Mouse (Mus musculus): ENCODE measurements at regions not wholly inside any gene's neighbourhood (a gene's known extent, or its start where the extent isn't known, plus 50 kb on each side); places are given as distances from the start of the nearest gene placed in this dataset.
A peak's percentile ranks its signal among the peaks of the same experiment; 100 is the strongest.

- ATAC-seq (replicated peaks; ENCODE audit: poor library complexity): peak; percentile 30; the same call in 1 of the 2 replicates
Observed at GRCm38 (mm10) chr9:117872021-117872386, 168.3 kb upstream of the Azi2 start.

DNA sequence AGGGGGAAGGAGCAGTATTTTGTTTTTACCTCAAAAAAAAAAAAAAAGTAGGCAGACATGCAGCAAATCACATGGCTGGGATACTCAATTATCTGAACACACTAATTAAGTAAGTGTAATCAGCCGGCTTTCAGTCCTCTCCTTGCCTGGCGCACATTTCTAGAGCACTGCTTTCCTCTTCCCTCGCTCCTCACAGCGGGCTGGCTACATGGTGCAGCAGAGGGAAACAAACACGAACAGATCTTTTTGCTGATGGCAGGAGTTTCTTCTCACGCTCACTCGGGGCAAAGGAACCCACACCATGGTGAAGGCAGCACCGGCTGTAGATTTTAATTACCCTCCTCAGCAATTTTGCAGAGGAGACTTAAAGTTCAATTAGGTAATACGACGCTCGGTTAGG, 169.7 kb upstream of the Azi2 start:
- no peak for ATAC-seq (replicated peaks; ENCODE audit: poor library complexity)

- ATAC-seq (replicated peaks; ENCODE audit: poor library complexity): no peak
Observed at GRCm38 (mm10) chr9:117863944-117864343, 176.4 kb upstream of the Azi2 start.

GRCm38 (mm10) chr9:117863318-117863717, 177.0 kb upstream of the Azi2 start:
- peak; percentile 94 for ATAC-seq (replicated peaks; ENCODE audit: poor library complexity)

GRCm38 (mm10) chr9:117859580-117860045, 180.7 kb upstream of the Azi2 start:
- peak; percentile 40 for ATAC-seq (replicated peaks; ENCODE audit: poor library complexity)

DNA sequence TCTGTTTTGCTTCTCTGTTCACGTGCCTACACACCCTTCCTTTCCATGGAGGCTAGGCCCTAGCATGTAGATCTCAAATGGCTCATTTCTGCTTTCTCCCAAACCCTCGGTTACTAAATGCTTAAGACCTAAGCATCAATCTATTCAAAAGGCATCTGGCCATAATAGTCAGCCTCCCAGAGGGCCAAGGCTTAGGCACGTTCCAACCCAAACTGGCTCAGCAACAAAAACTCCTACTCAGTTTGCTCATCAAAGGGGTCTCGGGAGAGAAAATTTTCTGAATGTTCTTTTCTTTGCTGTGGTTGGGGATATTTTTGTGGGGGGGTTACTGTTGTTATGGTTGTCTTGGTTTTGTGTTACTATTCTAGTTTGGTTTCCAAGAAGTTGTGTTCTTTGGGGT, 196.8 kb upstream of the Azi2 start:
- no peak for ATAC-seq (replicated peaks; ENCODE audit: poor library complexity)

DNA sequence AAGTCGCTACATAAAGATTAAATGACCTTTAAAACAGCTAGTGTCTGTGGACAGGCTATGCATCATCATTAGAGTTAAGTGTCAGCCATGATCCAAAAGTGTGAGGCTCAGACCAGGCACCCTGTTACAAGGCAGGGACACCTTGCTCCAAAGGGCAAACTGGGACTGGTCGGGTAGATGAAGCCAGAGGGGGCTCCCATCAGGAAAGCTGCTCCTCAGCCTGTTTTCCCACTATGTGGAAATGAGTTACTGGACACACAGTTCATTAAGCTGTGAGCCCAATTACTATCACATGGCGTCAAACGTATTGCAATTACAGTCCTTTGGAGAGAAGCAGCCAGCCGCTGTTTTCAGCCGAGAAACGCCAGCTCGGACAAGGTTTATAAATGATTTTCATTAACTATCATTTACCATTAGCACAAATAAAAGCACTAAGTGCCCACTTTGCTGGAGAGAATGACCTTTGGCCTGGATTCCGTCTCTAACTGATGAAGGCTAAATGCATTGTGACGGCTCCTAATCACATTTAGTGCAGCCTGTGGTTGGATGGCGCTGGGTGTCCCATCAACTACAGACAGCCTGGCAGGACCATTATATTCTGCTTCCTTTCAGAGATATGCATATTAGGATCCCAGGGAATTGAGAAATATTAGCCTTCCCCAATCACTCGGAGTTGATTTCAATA, 203.5 kb upstream of the Azi2 start:
- ATAC-seq (replicated peaks; ENCODE audit: poor library complexity): no peak

GRCm38 (mm10) chr9:117833586-117833985, 203.9 kb upstream of the Rbms3 start:
- ATAC-seq (replicated peaks; ENCODE audit: poor library complexity): no peak

DNA sequence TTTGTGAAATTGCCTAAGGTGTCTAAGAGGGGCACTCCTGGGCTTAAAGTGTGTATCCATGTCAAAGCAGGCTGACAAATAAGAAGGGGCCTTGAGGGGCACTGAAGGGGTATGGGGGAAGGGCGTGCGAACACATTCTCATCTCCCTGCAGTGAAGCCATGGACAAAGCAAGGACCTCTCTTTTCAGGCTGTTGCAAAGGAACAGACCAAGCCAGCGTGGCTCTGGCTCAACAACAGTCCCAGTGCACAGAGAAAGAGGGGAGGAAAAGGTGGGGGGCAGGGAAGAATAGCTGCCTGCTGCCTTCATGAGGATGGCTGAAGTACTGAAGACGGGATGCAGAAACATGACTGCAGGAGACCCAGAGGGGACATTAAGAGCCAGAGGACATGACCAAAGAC, 184.9 kb upstream of the Rbms3 start:
- no peak for ATAC-seq (replicated peaks; ENCODE audit: poor library complexity)

- no peak for ATAC-seq (replicated peaks; ENCODE audit: poor library complexity)
Observed at GRCm38 (mm10) chr9:117813216-117813615, 183.5 kb upstream of the Rbms3 start.

GRCm38 (mm10) chr9:117805812-117806211, 176.1 kb upstream of the Rbms3 start:
- ATAC-seq (replicated peaks; ENCODE audit: poor library complexity): no peak

- ATAC-seq (replicated peaks; ENCODE audit: poor library complexity): no peak
Observed at GRCm38 (mm10) chr9:117784186-117784591, 154.5 kb upstream of the Rbms3 start.

GRCm38 (mm10) chr9:117754651-117755050, 124.9 kb upstream of the Rbms3 start:
- no peak for ATAC-seq (replicated peaks; ENCODE audit: poor library complexity)

GRCm38 (mm10) chr9:117753466-117753865, 123.8 kb upstream of the Rbms3 start:
- ATAC-seq (replicated peaks; ENCODE audit: poor library complexity): no peak

GRCm38 (mm10) chr9:117744906-117745305, 115.2 kb upstream of the Rbms3 start:
- no peak for ATAC-seq (replicated peaks; ENCODE audit: poor library complexity)

DNA sequence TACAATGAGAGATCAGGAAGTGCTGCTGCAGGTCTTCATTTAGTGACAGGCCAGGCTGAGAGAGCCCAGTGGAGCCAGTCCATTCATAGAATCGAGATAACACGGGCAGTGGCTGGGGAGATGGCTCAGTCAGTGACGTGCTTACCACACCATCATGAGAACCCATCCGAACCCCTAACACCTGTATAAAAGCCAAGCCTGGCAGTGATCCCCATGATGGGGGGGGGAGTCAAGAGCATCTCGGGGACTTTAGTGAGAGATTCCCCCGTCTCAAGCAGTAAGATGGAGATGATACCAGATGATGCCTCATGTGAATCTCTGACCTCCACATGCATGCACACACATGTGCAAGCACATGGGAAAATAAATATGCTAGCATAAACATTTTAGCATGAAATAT, 99.7 kb upstream of the Rbms3 start:
- ATAC-seq (replicated peaks; ENCODE audit: poor library complexity): no peak

DNA sequence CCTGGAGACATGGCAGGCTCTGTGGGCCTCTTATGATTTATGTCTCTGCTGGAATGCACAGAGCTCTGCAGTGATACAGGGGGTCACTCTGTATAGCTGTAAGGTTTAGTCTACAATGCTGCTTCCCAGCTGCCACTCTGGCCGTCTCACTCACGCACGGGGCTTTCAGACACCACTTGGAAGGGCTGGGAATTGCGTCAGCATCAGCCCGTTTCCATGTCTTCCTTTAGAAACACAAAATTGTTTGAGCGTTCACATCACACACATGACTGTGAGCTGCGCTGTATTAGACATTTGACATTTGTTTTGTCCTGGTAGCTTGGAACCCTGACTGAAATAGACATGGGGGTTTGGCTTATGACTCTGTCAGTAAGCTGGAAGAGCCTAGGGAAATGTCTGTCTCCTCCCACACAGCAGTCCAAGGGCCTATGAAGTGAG, 90.5 kb upstream of the Rbms3 start:
- no peak for ATAC-seq (replicated peaks; ENCODE audit: poor library complexity)

DNA sequence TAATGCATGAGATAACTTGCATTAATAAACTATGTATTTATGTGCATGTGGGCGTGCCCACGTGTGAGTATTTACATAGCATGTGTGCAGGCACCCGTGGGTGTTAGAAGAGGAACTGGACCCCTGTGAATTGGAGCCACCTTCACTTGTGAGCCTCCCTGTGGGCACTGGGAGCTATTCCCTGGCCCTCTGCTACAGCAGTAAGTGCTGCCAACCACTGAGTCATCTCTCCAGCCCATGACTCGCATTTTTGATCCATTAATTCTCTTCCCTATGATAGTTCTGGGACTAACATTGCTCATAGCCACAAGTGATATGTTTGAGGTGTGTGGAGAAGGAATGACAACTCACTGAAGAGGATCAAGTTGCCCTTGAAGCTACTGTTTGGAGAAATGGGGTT, 87.6 kb upstream of the Rbms3 start:
- ATAC-seq (replicated peaks; ENCODE audit: poor library complexity): no peak

DNA sequence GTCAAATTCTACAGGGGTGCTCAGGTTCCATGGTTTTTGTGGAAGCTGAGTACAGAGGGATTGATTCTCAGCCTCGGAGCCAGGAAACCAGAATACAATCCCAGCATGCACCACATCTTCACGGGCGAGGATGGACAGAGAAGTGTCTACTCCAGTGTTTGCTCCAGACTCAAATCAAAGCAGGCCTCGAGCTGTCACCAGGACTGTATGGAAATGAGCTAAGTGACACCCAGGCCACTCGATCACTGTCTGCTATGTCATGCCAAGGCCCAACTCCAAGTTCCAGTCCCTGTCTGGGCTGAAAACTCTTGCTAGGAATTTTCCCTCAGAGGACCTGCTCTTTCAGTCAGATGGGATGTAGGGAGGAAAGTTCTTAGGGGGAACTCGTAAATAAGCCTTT, 86.8 kb upstream of the Rbms3 start:
- ATAC-seq (replicated peaks; ENCODE audit: poor library complexity): no peak

GRCm38 (mm10) chr9:117714741-117715675, 85.3 kb upstream of the Rbms3 start:
- ATAC-seq (replicated peaks; ENCODE audit: poor library complexity): no peak

GRCm38 (mm10) chr9:117713121-117713520, 83.4 kb upstream of the Rbms3 start:
- no peak for ATAC-seq (replicated peaks; ENCODE audit: poor library complexity)

- no peak for ATAC-seq (replicated peaks; ENCODE audit: poor library complexity)
Observed at GRCm38 (mm10) chr9:117711793-117712192, 82.1 kb upstream of the Rbms3 start.

Measured in megakaryocyte progenitor cell, adult 5-6 weeks (primary cell).